Mouse (Mus musculus) testis, adult 2 months (tissue): ENCODE results near the gene Cr2. TPM values are rescaled to one million over a fixed set of nuclear protein-coding genes. Genes with fewer than 3 reads are reported as not detected.
"Not testable (repeated sequence)": the region's sequence is repeated elsewhere in the genome, so short reads cannot be mapped to it uniquely, and the experiment has no call there.

ENCODE experiments used
- H3K27ac ChIP-seq: fragments of 200-500 bp; 2 replicates; pipeline ENCODE4 v1.5.1; 2012; ENCODE audit warnings: low read depth, low read length; ENCODE audit not compliant: control insufficient read depth, insufficient read depth
- H3K27me3 ChIP-seq: fragments of 200-500 bp; 2 replicates; pipeline ENCODE4 v1.6.1; 2012; ENCODE audit warnings: mild to moderate bottlenecking, low read length, moderate library complexity; ENCODE audit not compliant: control insufficient read depth, insufficient read depth
- H3K36me3 ChIP-seq: fragments of 200-500 bp; 2 replicates; pipeline ENCODE4 v1.6.1; 2012; ENCODE audit warnings: mild to moderate bottlenecking, low read length; ENCODE audit not compliant: control insufficient read depth, insufficient read depth
- H3K4me1 ChIP-seq: fragments of 200-500 bp; 2 replicates; pipeline ENCODE4 v1.6.1; 2012; ENCODE audit warnings: low read length; ENCODE audit not compliant: control insufficient read depth, insufficient read depth
- H3K4me3 ChIP-seq: fragments of 200-500 bp; 2 replicates; pipeline ENCODE4 v1.5.1; 2012; ENCODE audit warnings: low read depth, mild to moderate bottlenecking, low read length, moderate library complexity, mixed read lengths; ENCODE audit not compliant: control insufficient read depth
- CTCF ChIP-seq: fragments of 200-500 bp; IDR thresholded peaks from 2 replicates; pipeline ENCODE4 v1.5.1; 2012; ENCODE audit warnings: low read depth, mild to moderate bottlenecking, inconsistent platforms, low read length, moderate library complexity; ENCODE audit not compliant: control insufficient read depth, insufficient read depth, insufficient replicate concordance
- POLR2A ChIP-seq: fragments of 200-500 bp; IDR thresholded peaks from 2 replicates; pipeline ENCODE4 v1.6.1; 2012; ENCODE audit warnings: low read depth, mild to moderate bottlenecking, inconsistent platforms, low read length, moderate library complexity; ENCODE audit not compliant: control insufficient read depth
- polyA plus RNA-seq: library from polyadenylated mRNA; depleted of rRNA; stranded (reverse); fragments of >200 nt; gene quantifications from 2 replicates; pipeline ENCODE4 v1.2.3, GENCODE M21; 2012; rRNA removed

Gene Cr2
- 0.96 and 1.6 TPM in 2 replicates for polyA plus RNA-seq

DNA sequence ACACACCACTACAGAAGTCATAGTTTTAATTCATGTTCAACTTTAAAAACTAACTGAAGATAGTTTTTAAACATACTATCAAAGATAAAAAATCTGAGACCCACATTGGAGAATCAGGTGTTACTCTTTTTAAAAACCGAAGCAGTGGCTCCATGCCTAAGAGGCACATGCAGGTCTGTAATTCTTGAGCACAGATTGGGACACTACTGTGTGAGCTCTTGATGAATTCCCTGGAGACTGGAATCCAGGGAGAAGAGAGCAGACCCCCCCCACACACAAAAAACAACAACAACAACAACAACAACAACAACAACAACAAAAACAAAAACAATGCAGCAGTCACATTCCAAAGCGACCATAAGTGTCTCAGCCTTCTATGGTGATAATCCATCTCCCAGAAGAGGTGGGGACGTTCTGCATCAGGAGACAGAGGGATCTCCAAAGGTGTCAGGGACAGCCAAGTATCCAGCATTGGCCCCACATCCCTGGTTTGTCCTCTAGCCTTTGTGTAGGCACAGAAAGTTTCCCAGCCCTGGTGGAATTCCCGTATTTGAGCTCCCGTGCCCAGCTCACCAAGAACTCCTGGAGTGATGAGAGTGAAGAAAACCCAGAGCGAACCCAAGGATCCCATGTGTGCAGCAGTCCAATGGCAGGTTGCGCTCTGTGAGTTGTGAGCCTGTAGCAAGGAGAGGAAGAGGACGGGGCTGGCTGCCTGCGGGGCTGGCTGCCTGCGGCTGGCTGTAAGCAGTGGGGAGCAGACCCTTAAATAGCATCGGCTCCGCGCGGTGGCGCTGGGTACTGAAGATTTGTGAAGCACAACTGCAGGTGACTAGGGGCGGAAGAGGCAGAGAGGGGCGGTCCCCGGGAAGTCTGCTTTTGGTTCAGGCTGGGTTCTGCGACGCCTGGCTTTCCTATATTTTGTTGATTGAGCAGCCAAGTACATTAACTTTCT is at the start of gene Cr2:
Gene Cr2 (minus strand): TSS at position 737 of the 952 bp plus-strand sequence.
- H3K4me3 ChIP-seq, result no peak within 1 kb of the TSS
- no peaks in the 10 kb centered on the region for H3K27me3 ChIP-seq
- no peak for TF ChIP-seq POLR2A
- TF ChIP-seq CTCF, result no peak
- no peaks in the 10 kb centered on the region for H3K4me1 ChIP-seq
- no peak within 1 kb of the TSS for H3K27ac ChIP-seq
- no peaks in the 10 kb centered on the region for H3K36me3 ChIP-seq

GRCm38 (mm10) chr1:195221781-195222180 is 45.3 kb upstream of the Cr2 start:
- Histone ChIP-seq H3K27me3 (no peaks in the 10 kb centered on the region), H3K36me3 (no peaks in the 10 kb centered on the region), H3K4me3 (no peak overlapping the region; the same call in 1 of the 2 replicates), H3K27ac (no peak overlapping the region), H3K4me1 (no peaks in the 10 kb centered on the region)
- TF ChIP-seq POLR2A (no peak), CTCF (no peak)

GRCm38 (mm10) chr1:195212851-195213250 is 36.3 kb upstream of the Cr2 start:
- not testable (repeated sequence) for H3K27me3 ChIP-seq, H3K36me3 ChIP-seq, H3K4me1 ChIP-seq, H3K4me3 ChIP-seq, H3K27ac ChIP-seq

DNA sequence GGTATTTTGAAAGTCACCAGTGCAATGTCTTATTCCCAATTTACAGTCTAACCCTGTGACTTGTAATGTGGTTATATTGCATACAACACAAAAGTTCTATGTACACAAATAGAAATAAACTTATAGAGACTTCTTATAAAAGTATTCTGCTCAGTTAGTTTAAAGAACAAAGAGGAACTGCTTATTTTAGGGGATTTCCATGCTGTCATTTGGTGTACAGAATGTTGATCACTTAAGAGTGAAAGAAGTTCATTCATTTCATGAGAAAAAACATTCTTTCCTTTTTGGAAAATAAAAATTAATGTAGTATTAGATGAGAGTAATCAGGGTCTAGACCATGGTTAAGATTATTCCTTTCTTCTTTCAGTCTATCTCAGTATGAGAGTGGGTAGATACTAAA is 8.2 kb upstream of the Cr2 start:
- H3K27ac ChIP-seq, result no peak overlapping the region
- H3K36me3 ChIP-seq, result no peaks in the 10 kb centered on the region
- TF ChIP-seq POLR2A (no peak), CTCF (no peak)
- H3K4me3 ChIP-seq, result no peak overlapping the region
- no peaks in the 10 kb centered on the region for H3K27me3 ChIP-seq
- H3K4me1 ChIP-seq, result no peaks in the 10 kb centered on the region

GRCm38 (mm10) chr1:195164996-195165755 is 11.3 kb downstream of the Cr2 start:
- no peak overlapping the region for H3K27ac ChIP-seq
- TF ChIP-seq POLR2A (no peak), CTCF (no peak)
- H3K4me3 ChIP-seq, result no peak overlapping the region
- no peaks in the 10 kb centered on the region for H3K27me3 ChIP-seq
- no peaks in the 10 kb centered on the region for H3K4me1 ChIP-seq
- H3K36me3 ChIP-seq, result no peaks in the 10 kb centered on the region

DNA sequence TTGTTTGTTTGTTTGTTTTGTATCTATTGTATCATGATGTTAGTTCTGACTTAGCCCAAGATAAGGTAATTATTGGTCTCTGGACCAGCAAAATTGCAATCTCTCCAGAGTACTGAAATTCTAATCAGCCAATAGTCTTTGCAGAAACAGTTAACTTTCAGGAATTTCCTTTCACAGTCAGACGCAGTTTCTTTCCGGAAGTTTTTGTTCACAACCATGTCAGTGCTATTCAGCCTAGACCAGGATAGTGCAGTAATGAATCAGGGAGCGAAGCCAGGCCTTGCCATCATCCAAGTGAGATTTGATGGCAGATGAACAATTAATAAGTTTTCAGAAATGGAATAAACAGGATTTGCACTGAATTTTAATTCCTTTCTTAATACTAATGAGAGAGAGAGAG is 44.4 kb downstream of the Cr2 start:
- no peaks in the 10 kb centered on the region for H3K27me3 ChIP-seq
- no peaks in the 10 kb centered on the region for H3K36me3 ChIP-seq
- H3K4me3 ChIP-seq, result no peak overlapping the region
- H3K27ac ChIP-seq, result no peak overlapping the region
- no peaks in the 10 kb centered on the region for H3K4me1 ChIP-seq
- no peak for TF ChIP-seq POLR2A

GRCm38 (mm10) chr1:195131675-195132015 is 44.9 kb downstream of the Cr2 start:
- peak overlapping the region; percentile 96; the same call in 1 of the 2 replicates for H3K4me3 ChIP-seq
- H3K27me3 ChIP-seq, result no peaks in the 10 kb centered on the region
- TF ChIP-seq POLR2A, result no peak
- TF ChIP-seq CTCF, result no peak
- H3K4me1 ChIP-seq, result no peaks in the 10 kb centered on the region
- no peaks in the 10 kb centered on the region for H3K36me3 ChIP-seq
- no peak overlapping the region for H3K27ac ChIP-seq
